9 mouse cellular contexts compared by ENCODE assay signal in the genomic region with DNA sequence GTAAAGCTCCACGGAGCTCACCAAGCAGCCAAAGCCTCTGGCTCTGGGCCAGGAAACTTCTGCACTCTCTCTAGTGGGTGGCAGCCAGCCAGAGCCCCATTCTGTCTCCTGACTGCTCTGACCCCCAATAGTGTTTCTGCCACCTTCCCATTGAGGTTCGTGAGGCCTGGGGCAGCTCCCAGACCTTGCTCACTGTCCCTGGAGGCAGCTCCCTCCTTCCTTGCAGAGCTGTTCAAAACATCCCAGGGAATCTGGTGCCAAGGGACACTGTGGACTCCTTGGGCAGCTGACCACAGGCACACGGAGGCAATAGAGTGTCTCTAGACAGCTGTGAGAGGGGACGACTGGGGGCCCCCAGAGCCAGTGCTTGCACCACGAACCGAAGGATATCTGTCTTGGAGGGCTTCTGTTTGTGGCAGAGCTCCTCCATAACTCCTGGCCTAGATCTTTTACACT. TPM values are rescaled to one million over a fixed set of nuclear protein-coding genes. Genes with fewer than 3 reads are reported as not detected.
A peak's percentile ranks its signal among the peaks of the same experiment; 100 is the strongest.
DNase-seq lines count a peak whose midpoint lies in the region; ATAC-seq and TF ChIP-seq lines count a peak whose summit lies in the region.
"Had no signal": no experiment of that assay in that cellular context is flagged by ENCODE, and none has a peak within 500 bp of the region (broad histone marks: within the 10 kb centered on the region; RNA-seq: fewer than 3 reads in every experiment).

No protein-coding gene starts in this region.

- peak; percentile 29; the same call in 1 of the 2 replicates for ATAC-seq in intestine, embryonic 15.5 days
- ATAC-seq in stomach, postnatal 0 days (ENCODE audit: low FRiP score, low TSS enrichment), result no peak

- 30% methylated on average over 6 of the region's 6 CpGs for WGBS in intestine, embryonic 15.5 days
- WGBS in lung, adult 2 months, result 21% methylated on average over 6 of the region's 6 CpGs
- WGBS in stomach, postnatal 0 days, result 41% methylated on average over 6 of the region's 6 CpGs

- no peak for TF ChIP-seq EP300 in stomach, postnatal 0 days (optimal IDR thresholded peaks at IDR 0.05)

- no peak overlapping the region for H3K9ac ChIP-seq in intestine, embryonic 15.5 days
- no peak overlapping the region for H3K9ac ChIP-seq in stomach, postnatal 0 days (ENCODE audit: low read length)

- TF ChIP-seq POLR2A in lung, adult 2 months (IDR thresholded peaks at IDR 0.05; ENCODE audit: borderline replicate concordance, extremely low read depth, low read depth, low read length), result no peak

- no peak overlapping the region for H3K4me2 ChIP-seq in intestine, embryonic 15.5 days (replicated peaks)
- H3K4me2 ChIP-seq in stomach, postnatal 0 days (replicated peaks; ENCODE audit: low read depth), result no peak overlapping the region

- H3K9me3 ChIP-seq in intestine, embryonic 15.5 days, result no peaks in the 10 kb centered on the region
- no peaks in the 10 kb centered on the region for H3K9me3 ChIP-seq in stomach, postnatal 0 days (ENCODE audit: control insufficient read depth, low read length)

- TF ChIP-seq CTCF in lung, adult 2 months (IDR thresholded peaks at IDR 0.05; ENCODE audit: insufficient read depth, low read length), result no peak
- no peak for TF ChIP-seq CTCF in stomach, postnatal 0 days (IDR thresholded peaks at IDR 0.05; ENCODE audit: low read depth)

- peak; percentile 71 for DNase-seq in gastrocnemius, postnatal 10 days
- no peak for DNase-seq in gastrocnemius, adult 18-20 months (ENCODE audit: low spot score)
- peak; percentile 46 to 72 for DNase-seq in urinary bladder, postnatal 4 days (ENCODE audit: low spot score in 2 of 2)
- DNase-seq in urinary bladder, postnatal 36 days (ENCODE audit: low spot score in 2 of 2), result no peak
- peak; percentile 40 for DNase-seq in lung, adult 2 months
- no peak for DNase-seq in stomach, postnatal 0 days (ENCODE audit: low spot score)
- no peak for DNase-seq in embryo, embryonic 10.5 days (ENCODE audit: low spot score)

- peaks cover 6% of the 10 kb centered on the region; the same call in 1 of the 2 replicates for H3K36me3 ChIP-seq in intestine, embryonic 15.5 days
- peaks cover 2% of the 10 kb centered on the region; the same call in 1 of the 2 replicates for H3K36me3 ChIP-seq in stomach, postnatal 0 days (ENCODE audit: control insufficient read depth, insufficient read depth, low read length)

- H3K4me1 ChIP-seq in intestine, embryonic 15.5 days (replicated peaks), result peaks cover 48% of the 10 kb centered on the region
- H3K4me1 ChIP-seq in lung, adult 2 months (ENCODE audit: control insufficient read depth, insufficient read depth, low read length), result peaks cover 42% of the 10 kb centered on the region
- peaks cover 4% of the 10 kb centered on the region for H3K4me1 ChIP-seq in stomach, postnatal 0 days (replicated peaks; ENCODE audit: control insufficient read depth, insufficient read depth)

- peak overlapping the region; percentile 49 for H3K27ac ChIP-seq in intestine, embryonic 15.5 days
- peak overlapping the region; percentile 45; the same call in 1 of the 2 replicates for H3K27ac ChIP-seq in stomach, postnatal 0 days (replicated peaks)
- H3K27ac ChIP-seq: macrophage had no signal

- no peaks in the 10 kb centered on the region for H3K27me3 ChIP-seq in intestine, embryonic 15.5 days (replicated peaks)
- H3K27me3 ChIP-seq in stomach, postnatal 0 days (ENCODE audit: control insufficient read depth, insufficient read depth, low read length), result no peaks in the 10 kb centered on the region

- no peak overlapping the region for H3K4me3 ChIP-seq in intestine, embryonic 15.5 days (replicated peaks)
- H3K4me3 ChIP-seq in lung, adult 2 months (replicated peaks; ENCODE audit: extremely low read depth, low read depth, low read length), result no peak overlapping the region
- H3K4me3 ChIP-seq in stomach, postnatal 0 days (ENCODE audit: low read depth, low read length), result no peak overlapping the region

RNA-seq across cellular contexts. Expression of a gene that starts 25.2 kb away (rescaled TPM):
- 10 to 100 TPM; 13.2 to 21.0 TPM for total RNA-seq in gastrocnemius, postnatal 10 days (2021)
- total RNA-seq in gastrocnemius, adult 18-20 months (2021), result 1 to 10 TPM; 7.8 to 9.1 TPM
- polyA plus RNA-seq in intestine, embryonic 15.5 days (2015; fragmentation: Nextera tagmentation; extraction: Ambion mirVana), result 9.4 and 11.8 TPM in 2 replicates
- polyA plus RNA-seq in lung, adult 2 months (2012; rRNA removed), result 40.9 and 41.5 TPM in 2 replicates
- polyA plus RNA-seq in stomach, postnatal 0 days (2015; fragmentation: Nextera tagmentation; extraction: Ambion mirVana), result 2.9 and 3.0 TPM in 2 replicates

Comparison
In these comparisons a context has a peak if more than half of its experiments do, and no peak if none do; other contexts are left out.
1. DNase-seq: peak in gastrocnemius, postnatal 10 days (single experiment), urinary bladder, postnatal 4 days (2 of 2) and lung, adult 2 months (single experiment); none in gastrocnemius, adult 18-20 months (single experiment), urinary bladder, postnatal 36 days (0 of 2), stomach, postnatal 0 days (single experiment) and embryo, embryonic 10.5 days (single experiment).